Mouse (Mus musculus): Measurements from ENCODE around the gene Ppp4r3a. TPM values are rescaled to one million over a fixed set of nuclear protein-coding genes. Genes with fewer than 3 reads are reported as not detected.

Ppp4r3a gene
- polyA plus RNA-seq (2017; shearing (Covaris generic)) = 10 to 100 TPM; 87.4 to 99.4 TPM

GRCm38 (mm10) chr12:101083076-101083838, at the start of gene Ppp4r3a:
Gene Ppp4r3a, minus strand, starts transcription at chr12:101083702.

GRCm38 (mm10) chr12:101028954-101029731, 54.4 kb downstream of the Ppp4r3a start, which contains the start of gene Ccdc88c:
Gene Ccdc88c, minus strand, starts transcription at chr12:101029056.

Other genes starting within 250 kb of the Ppp4r3a start
- gene Gpr68, start 175.5 kb downstream of the Ppp4r3a start, polyA plus RNA-seq (2017; shearing (Covaris generic)) = 10 to 100 TPM; 33.0 to 82.3 TPM
- gene Ccdc88c, start 54.6 kb downstream of the Ppp4r3a start, polyA plus RNA-seq (2017; shearing (Covaris generic)) = 100 to 1,000 TPM in 1 of 2 experiments, 10 to 100 TPM in 1; 77.8 to 118 TPM